Mouse (Mus musculus) liver, embryonic 14.5 days (tissue): ENCODE measurements around the gene Kcnk7. TPM values are rescaled to one million over a fixed set of nuclear protein-coding genes. Genes with fewer than 3 reads are reported as not detected.

ENCODE experiments used
- ATAC-seq: fragments of 200-750 bp; cut with Nextera tagmentation; 2 replicates; pipeline ENCODE4 v1.8.0; 2017; ENCODE audit warnings: moderate number of reproducible peaks, mild to moderate bottlenecking, moderate library complexity; ENCODE audit not compliant: insufficient read depth
- DNase-seq, 3 experiments: peaks; one replicate each; pipeline ENCODE4 v3.0.0-alpha.2; 2012 to 2013; ENCODE audit warnings: low read depth in 3 of 3, low spot score in 3 of 3
- H3K27ac ChIP-seq: fragments of 300-500 bp; sonication (generic); 2 replicates; pipeline ENCODE4 v1.5.1; 2014; ENCODE audit warnings: moderate library complexity, mild to moderate bottlenecking, control low read depth, inconsistent platforms
- H3K27me3 ChIP-seq: fragments of 300-500 bp; sonication (generic); 2 replicates; pipeline ENCODE4 v1.6.1; 2014; ENCODE audit warnings: mild to moderate bottlenecking, low read length, moderate library complexity; ENCODE audit not compliant: control insufficient read depth, insufficient read depth
- H3K36me3 ChIP-seq: fragments of 300-500 bp; sonication (generic); replicated peaks from 2 replicates; pipeline ENCODE4 v1.6.1; 2014; ENCODE audit warnings: low read depth; ENCODE audit not compliant: control insufficient read depth, insufficient read depth
- H3K4me1 ChIP-seq, 2 experiments: fragments of 200-500 bp in 1 of 2; fragments of 300-500 bp in 1 of 2; sonication (generic) in 1 of 2; replicated peaks; 2 replicates each; pipeline ENCODE4 v1.6.1; 2012 to 2014; ENCODE audit warnings: antibody characterized with exemption in 1 of 2, inconsistent platforms in 1 of 2, low read length in 1 of 2; ENCODE audit not compliant: control insufficient read depth in 2 of 2, insufficient read depth in 2 of 2
- H3K4me2 ChIP-seq: fragments of 300-500 bp; sonication (generic); 2 replicates; pipeline ENCODE4 v1.6.1; 2014; ENCODE audit warnings: low read depth, mild to moderate bottlenecking, control low read depth, moderate library complexity
- H3K4me3 ChIP-seq, 2 experiments: fragments of 200-500 bp in 1 of 2; fragments of 300-500 bp in 1 of 2; sonication (generic) in 1 of 2; 2 replicates each; pipeline ENCODE4 v1.5.1; 2012 to 2014; ENCODE audit warnings: low read depth in 2 of 2, low read length in 2 of 2, mild to moderate bottlenecking in 2 of 2, control low read depth in 1 of 2, inconsistent platforms in 1 of 2, moderate library complexity in 1 of 2; ENCODE audit not compliant: insufficient read depth in 1 of 2
- H3K9ac ChIP-seq: fragments of 300-500 bp; sonication (generic); replicated peaks from 2 replicates; pipeline ENCODE4 v1.6.1; 2014; ENCODE audit warnings: mild to moderate bottlenecking, control low read depth, moderate library complexity
- H3K9me3 ChIP-seq: fragments of 300-500 bp; sonication (generic); 2 replicates; pipeline ENCODE4 v1.6.1; 2016; ENCODE audit warnings: low read length, mixed read lengths; ENCODE audit not compliant: control insufficient read depth
- CTCF ChIP-seq: IDR thresholded peaks from 2 replicates; pipeline ENCODE4 v1.5.1; 2016; ENCODE audit warnings: antibody characterized with exemption, low read depth, control low read depth
- EP300 ChIP-seq: IDR thresholded peaks from 2 replicates; pipeline ENCODE4 v1.6.1; 2016; ENCODE audit warnings: antibody characterized with exemption, low read depth
- WGBS: fragments of 180-500 bp; shearing (Covaris S2); extraction: QIAGEN DNeasy Blood & Tissue Kit; methylation state at CpG from one replicate; pipeline ENCODE4 v1.1.7; 2014; ENCODE audit not compliant: insufficient replicate concordance; 5-methylcytosine and 5-hydroxymethylcytosine counted together
- polyA plus RNA-seq, 2 experiments: library from polyadenylated mRNA; depleted of rRNA in 1 of 2; stranded (reverse) in 1 of 2; unstranded in 1 of 2; fragments of >200 nt; fragmentation: Nextera tagmentation in 1 of 2; extraction: Ambion mirVana in 1 of 2; gene quantifications; 2 replicates each; pipeline versions ENCODE4 v1.2.1 to v1.2.3; 2012 to 2014

Gene Kcnk7
- polyA plus RNA-seq, 2 experiments, result 0.17 TPM; not detected in 1

DNA sequence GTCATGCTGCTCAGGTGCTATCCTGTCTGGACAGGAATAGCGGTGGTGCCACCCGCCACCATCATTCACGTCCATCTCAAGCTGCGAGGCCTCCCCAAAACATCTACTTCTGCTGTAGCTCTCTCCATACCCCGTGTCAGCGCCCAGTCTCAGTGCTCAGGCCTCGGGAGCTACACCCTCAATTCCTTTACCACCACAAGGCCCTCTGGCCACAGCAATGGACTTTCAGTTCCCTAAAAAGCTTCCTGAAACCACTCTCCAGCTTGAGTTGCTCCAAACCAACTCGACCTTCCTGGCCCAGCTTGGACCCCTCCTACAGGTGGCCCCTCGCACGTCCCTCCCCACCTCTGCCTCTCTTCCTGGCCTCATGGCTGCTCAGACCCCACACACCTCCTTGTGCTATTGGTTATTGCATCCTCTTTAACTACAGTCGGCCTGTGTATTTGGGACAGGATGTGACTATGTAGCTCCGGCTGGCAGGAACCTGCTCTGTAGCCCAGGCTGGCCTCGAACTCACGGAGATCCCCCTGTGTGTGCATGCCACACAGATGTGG lies 7.8 kb downstream of the Kcnk7 start:
- DNase-seq, result no peak
- no peak for ATAC-seq
- Histone ChIP-seq H3K9ac (no peak overlapping the region), H3K4me2 (no peak overlapping the region), H3K27me3 (no peaks in the 10 kb centered on the region), H3K36me3 (peaks cover 98% of the 10 kb centered on the region), H3K4me3 (no peak overlapping the region), H3K4me1 (peaks cover 16 to 17% of the 10 kb centered on the region in 2 experiments), H3K27ac (no peak overlapping the region), H3K9me3 (no peaks in the 10 kb centered on the region)
- TF ChIP-seq EP300 (no peak), CTCF (no peak)
- WGBS, result 74% methylated on average over 14 of the region's 14 CpGs

DNA sequence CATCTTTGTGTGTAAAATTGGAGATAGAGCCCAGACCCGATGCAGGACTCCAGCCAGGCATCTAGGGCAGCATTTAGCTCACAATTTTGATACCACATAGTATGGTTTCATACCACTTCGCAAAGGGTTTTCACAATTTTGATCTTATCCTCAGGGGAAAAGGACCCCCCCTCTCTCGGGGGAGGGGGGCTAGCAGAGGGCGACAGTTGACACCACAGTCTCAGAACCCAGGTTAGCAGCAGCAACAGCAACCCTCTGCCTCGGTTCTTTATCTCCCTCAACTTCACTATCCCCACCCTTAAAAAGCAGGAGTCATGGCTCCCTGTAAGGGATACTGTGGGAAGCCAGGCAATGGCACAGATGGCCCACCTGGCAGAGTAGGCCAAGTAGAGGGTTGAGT lies 9.1 kb downstream of the Kcnk7 start:
- H3K4me3 ChIP-seq, result peak overlapping the region in 1 of 2 experiments; percentile 3; a peak in 2 of 4 replicates
- no peaks in the 10 kb centered on the region for H3K9me3 ChIP-seq
- no peak for ATAC-seq
- 63% methylated on average over 5 of the region's 5 CpGs for whole genome bisulfite sequencing
- H3K27ac ChIP-seq, result no peak overlapping the region
- H3K4me2 ChIP-seq, result peak overlapping the region; percentile 36
- H3K36me3 ChIP-seq, result peaks cover 98% of the 10 kb centered on the region
- H3K27me3 ChIP-seq, result no peaks in the 10 kb centered on the region
- H3K9ac ChIP-seq, result no peak overlapping the region
- DNase-seq, result no peak
- peaks cover 16 to 20% of the 10 kb centered on the region in 2 experiments for H3K4me1 ChIP-seq
- TF ChIP-seq EP300 (no peak), CTCF (no peak)

DNA sequence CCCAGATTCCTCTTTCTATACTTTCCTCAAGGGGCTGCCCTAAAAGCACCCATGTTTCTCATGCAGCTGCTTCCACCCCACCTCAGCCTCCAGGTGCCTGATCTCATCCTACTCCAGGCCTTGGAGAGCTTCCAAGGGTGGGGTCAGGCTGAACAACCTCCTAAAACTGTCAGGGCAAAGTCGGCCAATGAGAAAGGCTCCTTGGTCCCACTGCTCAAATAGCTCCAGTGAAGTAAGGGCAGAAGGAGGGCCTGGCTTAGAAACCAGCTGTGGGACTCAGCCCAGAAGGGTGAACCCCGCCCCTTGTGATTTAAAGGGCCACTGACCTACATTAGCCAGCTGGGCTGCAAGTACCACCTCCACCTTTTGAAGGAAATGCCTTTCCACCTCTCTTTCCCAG lies 9.6 kb downstream of the Kcnk7 start:
- peak overlapping the region in 1 of 2 experiments; percentile 3; a peak in 2 of 4 replicates for H3K4me3 ChIP-seq
- peaks cover 98% of the 10 kb centered on the region for H3K36me3 ChIP-seq
- peaks cover 16 to 20% of the 10 kb centered on the region in 2 experiments for H3K4me1 ChIP-seq
- no peaks in the 10 kb centered on the region for H3K9me3 ChIP-seq
- H3K27ac ChIP-seq, result no peak overlapping the region; the same call in 1 of the 2 replicates
- DNase-seq (no peak), ATAC-seq (peak; percentile 40)
- H3K27me3 ChIP-seq, result no peaks in the 10 kb centered on the region
- 20% methylated on average over 2 of the region's 2 CpGs for WGBS
- TF ChIP-seq EP300 (no peak), CTCF (no peak)
- peak overlapping the region; percentile 2; the same call in 1 of the 2 replicates for H3K9ac ChIP-seq
- peak overlapping the region; percentile 36 for H3K4me2 ChIP-seq

DNA sequence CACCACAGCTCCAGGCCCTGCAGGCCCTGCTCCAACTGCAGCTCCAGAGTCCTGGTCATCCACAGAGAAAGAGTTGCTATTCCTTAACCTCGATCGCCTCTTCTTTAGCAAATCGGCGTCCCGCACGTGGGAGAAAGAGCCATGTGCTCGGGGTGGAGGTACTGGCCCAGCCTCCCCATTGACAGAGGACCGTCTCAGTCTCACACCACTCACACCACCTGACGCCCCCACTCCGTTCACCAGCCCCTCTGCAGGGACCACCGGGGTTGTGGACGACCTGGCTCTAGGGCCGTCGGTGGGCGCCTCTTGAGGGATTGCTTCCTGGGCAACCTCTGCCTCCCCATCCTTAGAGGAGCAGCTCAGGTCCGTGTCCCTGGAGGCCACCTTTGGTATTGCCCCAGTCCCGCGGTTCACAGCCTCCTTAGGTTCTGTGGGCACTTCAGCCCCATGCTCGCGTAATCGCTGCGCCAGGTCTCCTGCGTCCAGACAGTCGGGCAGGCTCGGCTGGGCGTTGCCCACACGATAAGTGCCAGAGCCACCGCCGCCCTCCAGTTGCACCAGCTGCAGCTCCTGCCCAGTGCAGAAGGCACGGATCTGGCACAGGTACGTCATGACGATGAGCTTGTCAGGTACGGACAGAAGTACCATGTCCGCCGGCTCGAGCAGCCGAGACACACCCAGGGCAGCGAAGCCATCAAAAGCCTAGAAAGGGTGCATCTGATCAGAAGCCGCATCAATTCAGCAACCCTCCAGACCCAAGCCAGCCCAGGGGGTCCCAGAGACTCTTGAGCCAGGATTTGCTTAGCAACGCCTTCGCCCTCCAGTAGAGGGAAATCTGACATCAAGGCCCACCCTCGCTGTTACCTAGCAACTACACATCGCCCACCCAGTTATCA lies 11.9 kb downstream of the Kcnk7 start:
- H3K9me3 ChIP-seq, result no peaks in the 10 kb centered on the region
- peak; percentile 27 for ATAC-seq
- WGBS, result 74% methylated on average over 43 of the region's 43 CpGs
- peak overlapping the region; percentile 3; the same call in 1 of the 2 replicates for H3K4me2 ChIP-seq
- peaks cover 16 to 22% of the 10 kb centered on the region in 2 experiments for H3K4me1 ChIP-seq
- DNase-seq, result peak in 1 of 3 experiments; percentile 49
- no peak for TF ChIP-seq EP300
- peak; percentile 68 for TF ChIP-seq CTCF
- H3K27me3 ChIP-seq, result no peaks in the 10 kb centered on the region
- no peak overlapping the region for H3K27ac ChIP-seq
- no peak overlapping the region for H3K9ac ChIP-seq
- peaks cover 98% of the 10 kb centered on the region for H3K36me3 ChIP-seq
- H3K4me3 ChIP-seq, result no peak overlapping the region

DNA sequence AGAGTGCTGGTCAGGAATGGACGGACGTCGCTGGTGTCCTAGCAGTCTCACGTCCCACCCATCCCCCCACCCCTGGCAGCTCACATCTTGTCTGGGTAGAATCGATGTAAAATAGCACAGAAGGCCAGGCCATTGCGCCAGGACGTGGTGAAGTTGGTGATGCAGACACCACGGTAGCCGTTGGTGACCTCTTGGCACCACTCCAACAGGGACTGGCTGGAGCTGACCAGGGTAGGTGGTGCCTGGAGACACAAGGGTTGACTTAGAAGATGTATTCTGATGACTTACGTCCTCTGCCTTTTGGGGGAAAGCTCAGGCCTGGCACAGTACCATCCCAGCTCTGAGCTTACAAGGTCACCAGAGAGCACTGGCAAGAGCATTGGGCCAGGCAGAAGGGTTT lies 12.8 kb downstream of the Kcnk7 start:
- no peak overlapping the region for H3K27ac ChIP-seq
- no peak for TF ChIP-seq CTCF
- TF ChIP-seq EP300, result no peak
- no peak overlapping the region for H3K9ac ChIP-seq
- H3K36me3 ChIP-seq, result peaks cover 99% of the 10 kb centered on the region
- DNase-seq (no peak), ATAC-seq (no peak)
- no peak overlapping the region for H3K4me2 ChIP-seq
- peaks cover 16 to 25% of the 10 kb centered on the region in 2 experiments for H3K4me1 ChIP-seq
- no peaks in the 10 kb centered on the region for H3K27me3 ChIP-seq
- H3K4me3 ChIP-seq, result no peak overlapping the region
- no peaks in the 10 kb centered on the region for H3K9me3 ChIP-seq
- 83% methylated on average over 10 of the region's 10 CpGs for WGBS
